ENCODE assay signal across 15 mouse cellular contexts in the genomic region with DNA sequence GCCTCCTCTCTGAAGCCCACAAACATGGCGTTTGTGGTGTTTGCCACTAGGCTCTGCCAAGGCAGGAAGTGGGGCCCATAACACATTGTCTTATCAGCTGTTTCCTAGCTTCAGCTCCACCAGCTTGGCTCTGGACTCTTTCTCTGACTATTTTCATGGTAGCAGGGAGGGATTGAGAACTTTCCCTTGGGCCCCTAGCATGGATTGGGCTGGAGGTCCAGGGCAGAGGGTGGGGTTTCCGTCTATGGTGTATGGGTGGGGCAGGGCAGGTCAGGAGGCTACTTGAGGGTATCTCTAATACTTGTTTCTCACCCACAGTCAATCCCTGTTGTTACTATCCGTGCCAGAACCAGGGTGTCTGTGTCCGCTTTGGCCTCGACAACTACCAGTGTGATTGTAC.
"Had no signal": no experiment of that assay in that cellular context is flagged by ENCODE, and none has a peak within 500 bp of the region (broad histone marks: within the 10 kb centered on the region; RNA-seq: fewer than 3 reads in every experiment).

No protein-coding gene starts in this region.

- DNase-seq: kidney, adult 11 months; kidney, adult 9 months; kidney, postnatal 36 days; layer of hippocampus, adult 9-11 months; layer of hippocampus, postnatal 36 days; liver, embryonic 13.5 days; lung, adult 2 months; right cerebral cortex, postnatal 14 days; thymus, adult 2 months; thymus, postnatal 25 days had no signal

- H3K4me3 ChIP-seq: limb, embryonic 15.5 days; liver, embryonic 13.5 days; midbrain, embryonic 12.5 days; stomach, embryonic 15.5 days had no signal

- H3K36me3 ChIP-seq: limb, embryonic 15.5 days; midbrain, embryonic 12.5 days; stomach, embryonic 15.5 days had no signal

- H3K4me1 ChIP-seq: midbrain, embryonic 12.5 days had no signal

- H3K9me3 ChIP-seq: limb, embryonic 15.5 days; liver, embryonic 13.5 days; midbrain, embryonic 12.5 days; stomach, embryonic 15.5 days had no signal

- H3K9ac ChIP-seq: limb, embryonic 15.5 days; liver, embryonic 13.5 days; midbrain, embryonic 12.5 days; stomach, embryonic 15.5 days had no signal

- H3K27me3 ChIP-seq: limb, embryonic 15.5 days; liver, embryonic 13.5 days; stomach, embryonic 15.5 days had no signal

- H3K4me2 ChIP-seq: limb, embryonic 15.5 days; liver, embryonic 13.5 days; midbrain, embryonic 12.5 days; stomach, embryonic 15.5 days had no signal

- ATAC-seq: midbrain, embryonic 16.5 days had no signal

- H3K27ac ChIP-seq: kidney, postnatal 0 days; limb, embryonic 15.5 days; midbrain, embryonic 12.5 days had no signal
